Mouse (Mus musculus): Measurements from ENCODE around the gene Ttc30a1.

The Ttc30a1 gene

DNA sequence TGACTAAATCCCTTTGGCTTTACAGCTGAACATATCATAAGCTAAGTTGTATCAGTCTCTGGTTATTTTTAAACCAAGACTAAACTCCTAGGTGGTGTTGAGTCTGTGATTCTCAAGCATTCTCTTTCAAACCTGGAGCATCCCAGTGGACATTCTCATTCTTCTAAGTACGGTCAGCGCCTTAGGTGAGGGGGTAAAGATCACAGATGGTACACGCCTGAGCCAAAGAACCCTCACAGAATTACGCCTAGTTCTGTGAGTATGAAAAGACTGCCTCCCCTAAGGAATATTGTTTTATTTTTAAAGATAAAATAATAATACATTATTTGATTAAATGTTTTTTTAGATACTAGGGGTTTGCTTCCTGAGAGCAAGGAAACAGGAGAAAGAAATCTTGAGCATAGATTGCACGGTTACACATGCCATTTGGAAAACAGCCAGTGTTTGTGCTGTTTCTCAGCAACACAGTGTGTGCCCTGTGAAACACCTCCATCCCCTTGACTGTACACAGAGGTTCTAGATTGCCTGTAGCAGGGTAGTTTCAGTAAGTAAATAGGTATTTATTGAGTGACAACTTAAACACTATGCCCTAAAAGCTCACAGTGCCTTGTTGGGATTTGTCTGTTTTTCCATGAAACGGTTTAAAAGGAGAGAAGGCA is 51.9 kb downstream of the Ttc30a1 start:
- no peak for DNase-seq

DNA sequence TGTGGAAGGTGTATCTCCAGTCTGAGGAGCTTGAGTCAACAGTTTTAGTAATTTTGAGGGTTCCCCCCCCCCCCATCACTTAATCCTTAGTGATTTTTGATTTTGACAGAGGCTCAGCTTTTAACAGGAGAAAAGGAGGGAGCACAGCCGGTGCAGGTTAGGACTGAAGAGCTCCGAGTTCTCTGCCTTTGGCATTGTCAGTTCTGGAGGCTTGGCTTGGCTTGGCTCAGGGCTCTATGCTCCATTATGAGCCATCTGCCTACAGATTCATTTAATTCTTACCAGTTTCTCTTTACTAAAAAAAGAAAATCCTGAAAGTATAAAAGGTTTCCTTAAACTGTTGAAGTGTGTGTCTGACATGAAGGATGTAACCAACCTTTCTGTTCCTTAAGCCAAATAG is 52.6 kb downstream of the Ttc30a1 start:
- no peak for DNase-seq

All from right cerebral cortex, adult 18-20 months (tissue).